Mouse (Mus musculus) cerebellum, postnatal 14 days (tissue): ENCODE results near the gene Sept4.

Experiments
- DNase-seq, 2 experiments: peaks; one replicate each; pipeline ENCODE4 v3.0.0; 2021; ENCODE audit warnings: mixed read lengths in 2 of 2

The Sept4 gene

DNA sequence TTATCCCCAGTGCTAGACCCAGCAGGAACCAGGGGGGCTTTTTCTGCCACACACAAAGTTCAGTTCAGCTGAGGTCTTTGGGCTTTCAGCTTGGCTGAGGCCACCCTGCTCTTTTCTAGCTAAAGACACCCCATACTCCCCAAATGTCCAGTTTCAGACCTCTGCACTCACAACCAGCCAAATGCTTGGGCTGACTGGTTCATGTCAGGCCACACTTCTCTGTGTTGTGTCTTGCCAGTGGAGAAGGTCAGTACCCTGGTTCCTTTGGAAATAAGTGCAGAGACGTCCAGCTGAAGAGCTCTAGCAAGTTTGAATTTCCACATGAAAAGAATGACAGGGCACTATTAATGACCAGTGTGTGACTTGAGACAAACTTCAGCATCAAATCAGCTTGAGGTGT, 11.0 kb downstream of the Sept4 start:
- DNase-seq: no peak

DNA sequence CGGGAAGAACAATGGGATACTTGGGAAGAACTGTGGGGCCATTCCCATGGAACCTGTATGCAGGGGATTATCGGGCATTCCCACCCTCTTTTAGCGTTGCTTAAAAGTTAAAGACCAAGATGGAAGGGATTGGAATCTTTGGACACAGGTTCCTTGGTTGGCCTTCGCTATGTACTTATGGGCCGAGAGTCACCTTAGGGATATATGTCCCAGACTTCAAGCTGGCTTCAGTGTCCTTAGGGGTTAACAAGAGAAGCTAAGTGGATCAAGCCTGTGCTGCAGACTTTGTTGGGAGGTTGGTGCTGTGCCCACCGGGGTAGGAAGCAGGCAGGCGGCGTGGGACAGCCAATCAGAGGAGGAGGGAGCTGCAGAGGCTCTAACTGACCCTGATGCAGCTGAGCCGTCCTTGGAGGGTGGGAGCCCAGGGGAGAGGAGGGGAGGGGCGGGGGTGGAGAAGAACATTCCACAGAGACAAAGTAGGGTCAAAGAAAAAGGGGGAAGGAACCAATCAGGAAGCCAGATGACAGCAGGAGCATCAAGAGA, 11.9 kb downstream of the Sept4 start:
- DNase-seq: peak in 1 of 2 experiments; percentile 39

DNA sequence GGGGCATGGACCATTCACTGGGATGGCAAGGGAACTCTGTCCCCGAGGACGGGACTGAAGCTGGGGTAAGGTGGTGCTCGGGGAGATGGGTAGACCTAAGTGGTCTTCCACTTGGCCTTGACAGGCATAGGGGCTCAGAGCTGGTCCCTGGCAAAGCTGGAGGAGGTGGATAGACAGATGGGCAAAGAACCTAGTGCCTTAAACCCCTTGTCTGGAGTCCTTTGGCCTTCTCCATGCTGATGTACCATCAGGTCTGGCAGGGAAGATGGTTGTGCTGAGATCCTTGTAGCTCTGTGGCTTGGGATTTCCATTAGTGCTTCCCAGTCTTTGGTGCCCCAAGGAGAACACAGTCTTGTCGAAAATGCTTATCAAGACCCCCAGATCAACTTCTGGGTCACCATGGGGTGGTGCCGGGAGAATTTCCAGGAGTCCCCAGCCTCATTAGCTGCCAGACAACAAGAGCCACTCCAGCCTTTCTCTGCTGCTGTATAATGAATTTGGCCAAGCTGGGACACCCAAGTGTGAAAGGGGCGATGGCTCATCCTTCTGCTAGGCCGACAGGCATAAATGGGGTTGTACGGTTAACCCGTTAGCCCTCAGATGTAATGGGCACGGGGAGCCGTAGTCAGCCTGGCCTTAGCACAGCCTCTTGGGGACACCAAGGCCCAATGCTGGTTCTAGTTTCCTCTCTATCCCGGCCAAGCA, 12.6 kb downstream of the Sept4 start:
- peak in 1 of 2 experiments; percentile 44 for DNase-seq

DNA sequence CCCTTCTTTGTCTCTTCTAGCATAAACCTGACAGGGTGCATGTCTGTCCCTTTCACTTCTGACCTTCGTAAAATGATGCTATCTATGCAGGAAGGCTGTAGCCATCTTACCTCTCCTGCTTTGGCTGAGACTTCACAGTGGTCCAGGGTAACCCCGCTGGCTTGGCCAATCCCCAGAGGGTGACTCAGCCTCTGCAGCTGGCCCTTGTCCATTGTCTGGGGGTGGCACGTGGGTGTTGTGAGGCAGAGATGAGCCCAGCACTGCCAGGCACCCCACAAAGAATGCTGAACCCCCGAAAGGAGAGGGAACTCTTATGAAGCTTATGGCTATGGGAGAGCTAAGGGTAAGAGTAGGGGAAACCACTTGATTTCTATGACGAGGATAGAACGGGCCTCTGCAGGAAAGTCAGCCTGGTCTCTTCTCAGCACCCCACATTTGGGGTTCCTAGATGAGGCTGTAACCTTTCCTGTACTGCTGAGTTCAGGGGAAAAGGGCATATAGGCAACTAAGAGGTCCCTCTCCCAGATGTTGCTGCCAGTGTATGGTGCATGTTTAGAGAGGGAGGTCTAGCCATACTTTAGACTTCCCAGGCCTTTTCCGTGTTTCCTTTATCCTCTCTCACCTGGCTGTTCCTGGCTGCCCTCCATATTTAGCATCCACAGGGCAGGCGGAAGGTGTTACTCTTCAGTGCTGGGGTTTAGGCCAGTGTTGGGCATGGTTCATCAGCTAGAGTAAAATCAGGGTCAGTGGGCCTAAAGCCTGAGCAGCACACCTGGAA, 13.4 kb downstream of the Sept4 start:
- DNase-seq: peak; percentile 51 to 61

DNA sequence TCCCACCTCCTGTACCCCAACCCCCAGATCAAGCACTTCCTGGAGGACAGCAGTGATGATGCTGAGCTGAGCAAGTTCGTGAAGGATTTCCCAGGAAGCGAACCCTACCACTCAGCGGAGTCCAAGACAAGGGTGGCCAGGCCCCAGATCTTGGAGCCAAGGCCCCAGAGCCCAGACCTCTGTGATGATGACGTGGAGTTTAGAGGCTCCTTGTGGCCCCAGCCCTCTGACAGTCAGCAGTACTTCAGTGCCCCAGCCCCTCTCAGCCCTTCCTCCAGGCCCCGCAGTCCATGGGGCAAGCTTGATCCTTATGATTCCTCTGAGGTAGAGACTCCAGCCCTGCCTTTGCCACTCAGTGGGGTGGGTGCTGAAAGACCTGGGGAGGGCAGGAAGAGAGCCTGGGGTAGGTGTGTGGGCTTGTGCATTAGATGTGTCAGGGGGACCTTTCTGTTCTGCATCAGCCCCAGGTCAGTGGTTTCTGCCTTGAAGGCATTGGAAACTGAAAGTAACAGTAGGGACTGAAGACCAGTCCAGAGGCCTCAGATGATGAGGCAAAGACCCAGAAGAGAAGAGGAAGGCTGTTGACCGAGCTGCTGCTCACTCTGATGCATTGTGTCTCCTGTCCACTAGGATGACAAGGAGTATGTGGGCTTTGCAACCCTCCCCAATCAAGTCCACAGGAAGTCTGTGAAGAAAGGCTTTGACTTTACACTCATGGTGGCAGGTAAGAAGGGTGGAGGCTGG, 14.8 kb downstream of the Sept4 start:
- DNase-seq: no peak

DNA sequence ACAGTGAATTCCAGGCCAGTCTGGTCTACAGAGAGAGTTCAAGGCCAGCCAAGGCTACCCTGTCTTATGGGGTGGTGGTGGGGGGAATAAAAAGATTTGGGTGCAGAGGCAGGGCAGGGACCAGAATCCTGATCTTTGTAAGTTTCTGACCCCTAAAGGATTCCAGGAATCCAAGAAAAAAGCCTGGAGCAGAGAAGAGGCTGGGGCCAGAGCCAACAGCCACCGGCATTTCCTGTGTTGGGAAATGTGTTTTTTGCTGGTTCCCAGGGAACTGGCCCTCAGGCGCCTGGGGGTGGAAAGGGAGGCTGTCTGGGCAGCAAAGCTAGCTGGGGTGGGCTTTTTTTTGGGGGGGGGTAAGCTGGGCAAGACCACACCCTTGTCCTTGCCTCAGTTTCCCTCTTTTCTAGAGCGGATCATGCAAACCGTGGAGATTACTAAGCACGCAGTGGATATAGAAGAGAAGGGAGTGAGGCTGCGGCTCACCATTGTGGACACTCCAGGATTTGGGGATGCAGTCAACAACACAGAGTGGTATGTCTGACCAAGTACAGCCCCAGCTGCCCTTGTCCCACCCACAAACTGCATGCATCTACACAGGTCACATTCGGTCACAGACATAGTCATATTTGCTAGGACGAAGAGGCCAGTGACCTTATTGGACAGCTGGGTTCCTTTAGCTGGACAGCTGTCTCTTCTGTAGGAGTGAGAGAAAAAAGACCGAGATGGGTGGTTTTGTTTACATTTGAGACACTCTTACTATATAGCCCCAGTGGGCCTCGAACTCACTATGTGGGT, 16.2 kb downstream of the Sept4 start:
- no peak for DNase-seq

DNA sequence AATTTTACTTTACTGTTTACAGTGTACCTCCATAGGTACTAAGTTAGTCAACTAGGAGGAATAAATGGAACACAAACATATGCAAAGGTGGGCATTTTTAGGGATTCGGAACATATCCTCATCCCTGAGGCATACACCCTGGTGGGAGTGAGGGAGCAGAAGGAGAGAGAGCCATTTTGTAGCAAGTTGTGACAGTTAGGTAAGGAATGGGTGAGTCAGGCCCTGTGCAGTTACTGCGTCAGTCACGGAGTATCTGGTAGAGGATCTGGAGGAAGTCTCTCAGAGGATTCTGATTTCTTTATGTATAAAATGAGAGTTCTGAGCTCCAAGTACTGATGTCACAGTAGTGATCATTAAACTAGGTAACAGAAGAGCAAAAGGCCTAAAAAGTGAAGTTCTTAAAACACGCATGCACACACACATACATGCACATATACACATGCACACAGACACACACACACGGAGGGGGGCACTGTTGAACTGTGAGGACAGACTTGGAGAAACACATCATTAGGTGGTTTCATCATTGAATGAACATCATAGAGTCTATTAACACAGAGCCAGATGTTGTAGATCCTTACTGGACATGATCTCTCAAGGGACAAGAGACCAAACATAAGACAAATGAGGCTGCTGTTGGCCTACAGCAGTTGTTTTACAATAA, 18.6 kb downstream of the Sept4 start:
- DNase-seq: no peak

DNA sequence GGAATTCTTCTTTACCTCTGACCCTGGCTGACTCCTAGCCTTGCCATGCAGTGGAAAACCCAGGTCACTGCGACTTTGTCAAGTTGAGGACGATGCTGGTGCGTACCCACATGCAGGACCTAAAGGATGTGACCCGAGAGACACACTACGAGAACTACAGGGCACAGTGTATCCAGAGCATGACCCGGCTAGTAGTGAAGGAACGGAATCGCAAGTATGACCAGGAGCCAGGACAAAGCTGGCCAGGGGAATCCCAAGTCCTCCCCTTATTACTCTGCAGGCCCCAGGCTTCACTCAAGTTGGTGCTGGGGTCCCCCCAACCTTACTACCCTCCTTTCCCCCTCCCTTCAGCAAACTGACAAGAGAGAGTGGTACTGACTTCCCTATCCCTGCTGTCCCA, 20.9 kb downstream of the Sept4 start:
- no peak for DNase-seq

DNA sequence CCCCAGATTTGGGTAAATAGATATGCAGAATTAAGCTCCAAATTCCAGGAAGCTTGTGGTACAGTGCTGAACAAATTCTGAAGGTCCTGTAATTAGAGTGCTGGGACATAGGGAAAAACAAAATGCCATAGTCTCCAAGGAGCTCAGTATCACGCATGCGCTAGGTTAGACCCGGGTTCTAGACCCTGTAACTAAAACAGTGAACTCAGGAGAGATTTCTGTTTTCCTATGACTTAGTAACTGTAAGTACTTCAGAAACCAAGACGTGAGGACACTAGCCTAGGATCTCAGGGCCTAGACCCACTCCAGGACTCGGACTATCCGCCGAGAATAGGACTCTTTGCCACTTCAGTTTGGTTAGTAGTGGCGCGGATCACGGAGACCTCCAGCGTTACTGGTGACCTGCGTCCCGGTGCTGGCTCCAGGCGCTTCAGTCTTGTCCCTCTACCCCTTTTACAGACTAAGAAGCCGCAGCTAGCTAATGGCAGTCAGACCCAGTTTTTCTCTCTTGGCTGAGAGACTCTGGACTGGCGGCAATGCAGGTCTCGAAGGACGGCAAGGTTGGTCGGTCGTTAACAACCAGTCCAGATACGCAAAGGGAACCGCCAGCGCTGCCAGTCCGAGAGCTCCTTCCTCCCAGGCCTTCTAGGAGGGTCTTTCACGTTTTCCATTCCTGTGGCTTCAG, 22.3 kb downstream of the Sept4 start:
- DNase-seq: peak; percentile 66

DNA sequence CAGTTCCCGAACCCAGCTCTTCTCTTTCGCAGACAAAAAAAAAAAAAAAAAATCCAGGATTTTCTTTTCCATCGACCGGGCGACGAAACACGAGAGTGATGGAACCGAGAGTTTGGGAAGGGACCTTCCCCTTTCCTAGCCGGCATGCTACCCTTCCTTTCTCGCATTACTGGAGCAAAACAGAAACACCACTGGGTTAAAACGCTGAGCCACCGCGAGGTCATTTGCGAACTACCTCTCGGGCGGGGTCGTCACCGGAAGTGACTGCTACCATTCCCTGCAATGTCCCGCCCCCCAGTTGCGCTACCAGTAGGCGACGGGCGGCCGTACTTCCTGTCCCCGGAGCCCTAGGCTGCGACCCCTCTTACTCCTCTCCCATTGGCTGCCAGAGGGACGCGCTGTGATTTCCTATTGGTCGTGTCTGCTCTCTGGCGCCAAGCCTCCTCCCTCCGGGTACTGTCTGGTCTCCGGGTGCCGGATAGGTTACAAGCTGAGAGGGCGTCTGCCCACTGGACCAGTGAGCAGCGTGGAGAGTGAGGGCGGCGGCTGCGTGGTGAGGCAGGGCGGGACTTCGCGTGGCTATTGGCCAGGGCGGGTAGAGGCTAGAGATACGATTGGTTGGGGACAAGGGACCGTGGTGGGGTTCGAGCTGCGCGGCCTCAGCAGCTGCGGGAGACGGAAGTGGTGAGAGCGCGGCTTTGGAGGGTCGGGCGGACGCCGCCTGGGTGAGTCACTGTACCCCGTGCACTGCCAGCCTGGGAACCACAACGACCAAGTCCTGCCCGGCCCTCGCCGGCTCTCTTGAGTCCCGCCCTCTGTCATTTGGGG, 23.0 kb downstream of the Sept4 start, which contains the start of gene Mtmr4:
Gene Mtmr4, plus strand, starts transcription at position 637 of the 828 bp plus-strand sequence.
- DNase-seq: peak; percentile 99 to 100

DNA sequence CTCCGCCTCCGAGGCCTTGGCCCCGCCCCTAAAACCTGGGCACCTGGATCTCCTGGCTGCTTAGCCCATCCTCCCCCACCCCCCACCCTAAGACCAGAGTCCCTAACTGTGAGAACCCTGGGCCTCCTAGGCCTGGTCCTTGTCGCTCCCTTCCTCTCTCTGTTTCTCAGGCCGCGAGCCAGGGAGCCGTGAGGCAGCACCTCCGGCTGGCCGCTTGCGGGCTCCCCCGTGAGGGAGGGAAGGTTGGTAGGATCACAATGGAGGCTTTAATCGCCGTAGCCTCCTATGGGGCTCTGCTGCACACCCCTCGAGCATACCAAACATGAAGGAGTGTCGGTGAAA, 23.6 kb downstream of the Sept4 start:
- no peak for DNase-seq

DNA sequence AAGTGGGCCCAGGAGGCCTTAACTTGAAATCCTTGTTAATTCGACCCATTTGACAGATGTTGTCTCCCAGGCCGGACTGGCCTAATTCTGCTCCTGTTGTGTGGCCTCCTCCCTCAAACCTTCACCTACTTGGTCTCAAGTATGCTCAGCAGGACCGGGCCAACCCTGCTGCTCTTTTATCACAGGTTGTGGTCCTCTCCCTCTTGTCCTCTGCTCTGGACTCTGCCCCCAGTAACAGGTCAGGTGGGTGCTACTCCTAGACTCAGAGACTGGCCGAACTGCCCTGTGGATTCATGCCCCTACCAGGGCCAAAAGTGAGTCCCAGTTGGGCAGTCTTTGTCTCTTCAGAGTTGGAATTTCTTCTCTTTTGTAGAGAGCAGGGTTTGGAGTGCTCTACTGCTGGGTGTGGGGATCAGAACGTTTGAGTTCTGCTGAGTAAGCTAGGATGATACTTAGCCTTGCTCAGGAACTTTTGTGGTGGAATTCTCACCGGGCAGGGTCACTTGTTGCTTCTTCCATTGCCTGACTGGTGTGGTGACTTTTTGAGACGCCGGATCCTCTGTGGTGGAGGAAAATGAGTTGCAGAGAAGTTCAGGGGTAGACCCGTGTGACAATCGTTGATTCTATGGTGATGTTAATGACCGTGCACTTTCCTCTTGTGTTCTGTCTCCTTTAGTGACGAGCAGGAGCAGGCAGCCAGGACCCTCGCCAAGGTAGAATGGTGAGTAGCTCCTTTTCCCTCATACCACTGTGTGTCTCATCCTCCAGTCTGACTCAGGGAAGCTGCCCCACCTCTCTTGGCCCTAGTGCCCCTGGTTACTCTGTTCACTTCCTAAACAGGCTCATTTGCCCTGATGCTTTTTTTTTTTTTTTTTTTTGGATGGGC, 24.3 kb downstream of the Sept4 start:
- no peak for DNase-seq

DNA sequence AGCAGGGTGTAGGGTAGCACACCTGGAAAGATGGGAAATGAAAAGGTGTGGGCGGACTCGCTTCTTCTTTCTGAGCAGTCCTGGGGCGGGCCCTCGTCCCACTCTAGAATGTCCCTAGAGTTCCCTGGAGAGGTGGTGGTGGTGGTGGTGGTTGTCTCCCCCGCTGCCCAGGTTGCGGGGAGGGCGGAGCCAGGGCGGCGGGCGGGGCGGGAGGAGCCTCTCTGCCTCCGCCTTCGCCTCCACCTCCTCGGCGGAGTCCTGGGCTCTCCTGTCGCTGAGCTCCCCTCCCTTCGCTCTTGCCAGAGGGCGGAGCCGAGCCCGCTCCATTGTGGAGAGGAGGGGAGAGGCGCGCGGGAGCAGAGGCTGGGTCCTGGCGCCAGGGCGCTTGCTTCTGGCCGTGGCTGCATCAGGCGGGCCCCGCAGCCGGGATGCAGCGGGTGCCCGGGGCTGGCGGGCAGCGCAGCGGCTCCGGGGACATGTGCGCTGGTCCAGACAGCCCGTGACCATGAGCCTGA, 26.7 kb downstream of the Sept4 start:
- DNase-seq: peak; percentile 89 to 90

DNA sequence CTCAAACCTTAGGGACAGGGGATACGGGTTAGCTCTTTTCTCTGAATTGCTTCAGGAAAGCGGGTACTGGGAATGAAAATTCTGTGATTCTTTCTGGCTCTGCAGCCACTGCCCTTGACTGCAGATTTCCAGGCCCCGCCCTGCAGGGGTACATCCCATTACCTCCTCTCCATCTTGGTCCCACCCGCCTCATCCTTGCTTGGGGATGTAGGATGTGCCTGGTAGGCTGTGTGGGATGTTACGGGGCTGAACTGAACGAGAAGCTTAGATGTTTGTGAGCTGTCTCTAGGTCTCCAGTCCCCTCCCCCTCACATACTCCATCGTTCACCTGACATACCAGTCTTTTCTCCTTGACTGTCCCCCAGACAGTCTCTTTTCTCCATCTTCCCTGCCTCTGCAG, 27.3 kb downstream of the Sept4 start:
- DNase-seq: peak in 1 of 2 experiments; percentile 46

DNA sequence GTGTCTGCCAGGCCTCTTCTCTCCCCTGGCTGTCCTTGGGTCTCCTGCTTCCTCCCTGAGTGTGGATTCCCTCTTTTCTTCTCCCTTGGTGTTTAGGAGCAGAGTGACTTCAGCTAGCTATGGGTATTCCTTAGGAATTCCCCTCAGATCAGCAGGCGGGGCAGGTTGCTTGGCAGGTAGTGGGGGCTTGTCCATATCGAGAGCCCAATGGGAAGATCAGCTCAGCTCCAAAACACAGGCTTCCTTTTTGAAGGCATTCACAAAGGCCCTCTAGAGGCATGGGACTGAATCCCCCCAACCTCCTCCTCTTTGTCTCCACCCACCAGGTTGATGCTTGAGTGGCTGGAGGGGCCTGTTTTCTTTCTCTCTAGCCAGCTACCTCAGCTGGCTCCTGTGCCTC, 27.8 kb downstream of the Sept4 start:
- peak in 1 of 2 experiments; percentile 45 for DNase-seq

DNA sequence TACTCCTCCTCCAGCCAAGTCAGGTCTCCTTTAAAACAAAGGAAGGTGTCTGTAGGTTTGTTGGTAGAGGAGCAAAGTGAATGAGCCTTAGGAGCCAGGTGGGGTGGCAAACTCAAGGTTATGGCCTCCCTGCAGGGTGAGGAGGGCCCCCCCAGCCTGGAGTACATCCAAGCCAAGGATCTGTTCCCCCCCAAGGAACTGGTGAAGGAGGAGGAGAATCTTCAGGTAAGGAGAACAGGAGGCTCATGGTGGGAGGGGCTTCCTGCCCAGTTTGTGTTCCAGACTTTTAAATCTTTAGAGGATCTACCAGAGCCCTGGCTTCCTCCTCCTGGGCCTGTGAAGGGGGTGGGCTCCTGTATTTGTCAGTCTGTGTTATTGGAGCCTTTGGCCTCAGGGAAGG, 28.4 kb downstream of the Sept4 start:
- no peak for DNase-seq

DNA sequence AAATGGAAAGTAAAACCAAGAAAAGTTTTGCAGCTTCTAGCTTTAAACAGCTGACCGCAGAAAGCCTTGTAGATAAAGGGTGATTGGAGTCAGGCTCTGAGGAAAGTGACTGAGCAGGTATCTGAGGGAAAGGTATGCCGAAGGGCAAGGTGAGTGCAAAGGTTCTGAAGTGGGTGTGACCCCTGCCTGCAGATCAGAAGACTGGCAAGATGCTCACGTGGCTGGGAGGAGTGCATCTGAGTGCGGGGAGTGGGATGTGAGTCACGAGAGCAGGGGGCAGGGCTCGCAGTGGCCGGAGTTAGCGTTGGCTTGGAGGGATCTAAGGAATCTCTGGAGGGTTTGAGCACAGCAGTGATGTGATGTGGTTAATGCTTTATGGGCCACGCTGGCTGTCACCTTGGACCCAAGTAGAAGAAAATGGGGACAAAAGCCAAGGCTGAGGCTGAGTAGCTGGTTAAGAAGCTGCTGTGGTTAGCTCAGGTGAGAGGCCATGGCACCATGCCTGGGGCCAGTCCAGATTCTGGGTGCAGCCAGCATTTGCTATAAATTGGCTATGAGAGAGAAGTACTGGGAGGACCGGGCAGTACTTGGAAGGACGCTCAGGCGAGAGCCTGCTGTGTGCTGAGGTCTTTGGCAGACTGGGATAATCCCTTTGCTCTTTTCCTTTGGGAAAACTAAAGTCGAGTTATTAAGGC, 30.8 kb downstream of the Sept4 start:
- no peak for DNase-seq

DNA sequence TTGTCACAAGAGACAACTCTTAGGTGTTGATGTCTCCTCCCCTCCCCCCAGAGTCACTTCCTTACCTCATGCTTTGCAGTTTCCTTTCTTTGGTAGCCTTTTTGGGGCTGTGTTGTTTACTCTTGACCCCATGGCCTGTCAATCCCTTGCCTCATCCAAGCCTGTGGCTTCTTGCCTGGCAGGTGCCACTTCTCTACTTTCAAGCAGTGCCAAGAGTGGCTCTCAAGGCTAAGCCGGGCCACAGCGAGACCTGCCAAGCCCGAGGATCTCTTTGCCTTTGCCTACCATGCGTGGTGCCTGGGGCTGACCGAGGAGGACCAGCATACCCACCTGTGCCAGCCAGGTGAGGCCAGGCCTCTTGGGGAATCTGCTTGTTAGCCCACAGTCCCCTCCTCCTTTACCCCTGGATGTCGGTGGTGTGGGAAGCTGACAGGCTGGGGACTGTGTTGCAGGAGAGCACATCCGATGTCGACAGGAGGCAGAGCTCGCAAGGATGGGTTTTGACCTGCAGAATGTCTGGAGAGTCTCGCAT, 31.7 kb downstream of the Sept4 start:
- DNase-seq: no peak
